Mouse (Mus musculus) adrenal gland, postnatal 10 days (tissue): ENCODE measurements around the gene Cntn6. TPM values are rescaled to one million over a fixed set of nuclear protein-coding genes. Genes with fewer than 3 reads are reported as not detected.

Source experiments
- DNase-seq: peaks from one replicate; pipeline ENCODE4 v3.0.0; 2021; ENCODE audit warnings: mixed read lengths
- long read RNA-seq, 2 experiments: library from polyadenylated mRNA; stranded (forward); transcript quantifications; one replicate each; pipeline ENCODE4 v2.0.0; 2021
- total RNA-seq, 2 experiments: library from RNA; stranded (reverse); gene quantifications; 2 replicates each; pipeline ENCODE4 v1.2.3; 2021

Gene Cntn6
- under 1 TPM in 1 of 2 experiments, not detected in 1; 0.15 TPM for total RNA-seq
- long read RNA-seq, experiment 1: 0 reads
- long read RNA-seq, experiment 2: 0 reads

GRCm38 (mm10) chr6:104492490-104493431 lies at the start of gene Cntn6:
Cntn6 (plus strand) TSS chr6:104492790.
- no peak for DNase-seq

- no peak for DNase-seq
These were observed 48.9 kb upstream of the Cntn6 start for GRCm38 (mm10) chr6:104443731-104444130.

- DNase-seq: no peak
These were observed 21.9 kb upstream of the Cntn6 start for GRCm38 (mm10) chr6:104470706-104471105.

GRCm38 (mm10) chr6:104479242-104479641 lies 13.3 kb upstream of the Cntn6 start:
- DNase-seq: no peak

GRCm38 (mm10) chr6:104493459-104493858 lies 869 bp downstream of the Cntn6 start:
- DNase-seq: no peak

- DNase-seq: no peak
These were observed 3.2 kb downstream of the Cntn6 start for GRCm38 (mm10) chr6:104495801-104496200.

GRCm38 (mm10) chr6:104563993-104564392 lies 71.4 kb downstream of the Cntn6 start:
- no peak for DNase-seq

- no peak for DNase-seq
These were observed 77.0 kb downstream of the Cntn6 start for GRCm38 (mm10) chr6:104569564-104569963.

- DNase-seq: peak; percentile 1
These were observed 95.4 kb downstream of the Cntn6 start for GRCm38 (mm10) chr6:104588028-104588427.

- DNase-seq: no peak
These were observed 108.3 kb downstream of the Cntn6 start for GRCm38 (mm10) chr6:104600838-104601397.

- no peak for DNase-seq
These were observed 110.3 kb downstream of the Cntn6 start for GRCm38 (mm10) chr6:104602894-104603293.

- DNase-seq: no peak
These were observed 110.8 kb downstream of the Cntn6 start for GRCm38 (mm10) chr6:104603371-104603770.

GRCm38 (mm10) chr6:104605214-104605613 lies 112.6 kb downstream of the Cntn6 start:
- DNase-seq: no peak

- no peak for DNase-seq
These were observed 160.9 kb downstream of the Cntn6 start for GRCm38 (mm10) chr6:104653518-104653917.

GRCm38 (mm10) chr6:104668701-104669100 lies 176.1 kb downstream of the Cntn6 start:
- no peak for DNase-seq

- no peak for DNase-seq
These were observed 181.7 kb downstream of the Cntn6 start for GRCm38 (mm10) chr6:104674249-104674648.

- no peak for DNase-seq
These were observed 187.4 kb downstream of the Cntn6 start for GRCm38 (mm10) chr6:104679809-104680495.

- no peak for DNase-seq
These were observed 195.4 kb downstream of the Cntn6 start for GRCm38 (mm10) chr6:104687980-104688379.

GRCm38 (mm10) chr6:104688439-104689125 lies 196.0 kb downstream of the Cntn6 start:
- no peak for DNase-seq

GRCm38 (mm10) chr6:104728571-104728970 lies 236.0 kb downstream of the Cntn6 start:
- DNase-seq: no peak

- DNase-seq: no peak
These were observed 241.7 kb downstream of the Cntn6 start for GRCm38 (mm10) chr6:104734256-104734655.

- no peak for DNase-seq
These were observed 246.4 kb downstream of the Cntn6 start for GRCm38 (mm10) chr6:104738999-104739398.
